Mouse (Mus musculus) mouse embryonic stem cell (cell line): ENCODE measurements around the gene Slc25a40.

Experiments used
- in situ Hi-C, 2 experiments: fragments of 300-500 bp; cut with MboI; formaldehyde crosslinking; loops; 1 replicate in 1 of 2; 3 replicates in 1 of 2; pipeline ENCODE4 v1.14.3; 2019 to 2020; ENCODE audit warnings: low sequenced_read_pairs in 2 of 2, low pct_unique_long_range_greater_than_20kb in 1 of 2, mixed read lengths in 1 of 2; ENCODE audit not compliant: unreplicated experiment in 1 of 2

The Slc25a40 gene

DNA sequence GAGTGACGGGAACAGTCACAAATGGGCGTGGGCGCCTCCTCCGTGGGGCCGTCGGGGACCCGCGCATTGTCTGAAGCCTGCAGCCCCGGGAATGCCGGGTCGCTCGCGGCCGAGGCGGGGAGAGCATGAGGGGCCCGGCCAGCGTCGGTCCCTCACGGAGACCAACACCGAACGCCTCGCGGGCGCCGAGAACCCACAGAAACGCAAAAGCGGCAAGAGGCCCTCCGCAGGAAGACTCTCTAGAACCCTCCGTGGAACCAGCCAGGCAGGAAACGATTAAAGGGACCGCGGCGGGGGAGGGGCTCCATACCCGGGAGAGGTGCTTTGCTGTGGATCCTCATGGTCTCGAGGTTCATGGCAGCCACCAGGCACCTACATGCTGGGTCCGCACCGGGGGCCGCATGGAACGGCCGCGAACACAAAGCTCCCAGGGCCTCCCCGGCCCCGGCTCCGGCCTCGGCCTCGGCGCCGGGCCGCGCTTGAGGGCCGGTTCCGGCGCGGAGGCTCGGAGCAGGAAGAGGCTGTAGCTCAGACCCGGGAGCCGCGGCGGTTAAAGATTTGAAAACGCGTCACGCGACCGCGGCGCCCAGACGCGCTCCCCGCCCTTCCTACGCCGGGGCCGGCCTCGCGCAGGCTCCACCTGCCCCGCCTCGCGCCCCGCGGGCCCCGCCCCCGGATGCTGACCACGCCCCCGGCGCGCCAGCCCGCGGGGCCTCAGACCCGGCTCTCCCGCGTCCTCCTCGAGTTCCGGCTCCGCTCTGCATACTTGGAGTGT lies at the start of gene Slc25a40, which contains the start of gene Dbf4:
TSS of gene Slc25a40 (plus strand) at position 694 of the 775 bp plus-strand sequence.
TSS of gene Dbf4 (minus strand) at position 560 of the 775 bp plus-strand sequence.
- in situ Hi-C loops, result no loop called here

GRCm38 (mm10) chr5:8373415-8373814 lies 49.2 kb upstream of the Slc25a40 start:
- in situ Hi-C loops, result no loop called here

- in situ Hi-C loops, result no loop called here
These were observed 48.2 kb upstream of the Slc25a40 start for GRCm38 (mm10) chr5:8374297-8374906.

DNA sequence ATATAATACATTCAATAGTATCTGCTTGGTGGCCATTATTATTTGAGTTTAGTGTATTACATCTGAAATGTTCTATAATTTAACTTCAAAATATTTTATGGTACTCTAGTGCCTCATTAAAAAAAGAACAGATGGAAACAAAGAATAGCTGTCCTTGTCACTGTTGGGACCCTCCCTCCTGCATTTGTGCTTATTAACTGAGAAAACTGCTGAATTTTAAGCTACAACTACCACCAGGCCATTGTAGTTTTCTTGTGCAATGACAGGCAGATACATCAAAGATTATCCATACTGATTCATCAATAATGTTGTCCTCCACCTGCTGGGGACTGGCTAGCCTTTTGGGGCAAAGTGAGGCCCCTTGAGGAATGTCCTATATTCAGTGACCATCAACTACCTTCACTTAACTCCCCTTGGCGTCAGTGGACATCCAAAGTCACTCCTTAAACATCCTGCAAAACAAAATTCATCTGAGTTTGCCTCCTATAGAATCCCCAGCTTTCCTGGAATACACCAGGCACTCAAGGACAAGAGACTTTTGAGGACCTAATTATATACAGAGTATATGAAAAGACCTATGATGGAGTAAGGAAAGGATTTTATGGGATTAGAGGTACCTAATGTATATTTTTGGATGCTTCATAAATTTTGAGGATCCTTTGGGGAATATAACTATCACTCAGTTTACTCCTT lies 28.6 kb upstream of the Slc25a40 start:
- in situ Hi-C loops, result no loop called here

DNA sequence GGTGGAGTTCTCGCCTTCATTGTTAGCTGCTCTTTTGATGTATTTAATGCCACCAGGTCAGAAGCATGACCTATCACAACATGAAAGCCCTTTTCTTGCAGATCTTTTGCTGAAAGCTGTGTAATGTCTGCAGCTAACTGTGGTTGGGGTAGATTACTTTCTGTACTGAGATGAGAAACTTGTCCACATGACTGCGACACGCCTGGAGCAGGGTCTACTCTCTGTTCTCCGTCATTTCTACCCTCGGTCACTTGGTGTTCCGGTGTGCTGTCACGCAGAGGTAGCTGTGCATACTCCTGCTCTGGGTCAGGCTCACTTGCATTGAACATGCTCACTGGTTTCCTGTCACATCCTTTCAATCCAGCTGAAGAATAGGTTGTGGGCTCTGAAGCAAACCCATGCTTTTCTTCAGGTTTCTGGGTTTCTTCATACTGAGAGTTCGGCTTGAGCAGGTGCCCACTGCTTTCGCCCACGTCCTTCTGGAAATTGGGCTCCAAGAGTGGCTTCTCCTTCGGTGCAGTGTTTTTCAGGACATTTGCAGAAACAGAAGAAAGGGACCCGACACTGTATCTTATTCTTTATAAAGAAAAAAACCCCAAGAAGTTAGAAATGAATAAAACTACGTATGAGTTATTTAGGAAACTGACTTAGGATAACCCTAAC lies 24.9 kb upstream of the Slc25a40 start:
- in situ Hi-C loops, result no loop called here

- in situ Hi-C loops, result no loop called here
These were observed 13.9 kb upstream of the Slc25a40 start for GRCm38 (mm10) chr5:8408746-8409145.

DNA sequence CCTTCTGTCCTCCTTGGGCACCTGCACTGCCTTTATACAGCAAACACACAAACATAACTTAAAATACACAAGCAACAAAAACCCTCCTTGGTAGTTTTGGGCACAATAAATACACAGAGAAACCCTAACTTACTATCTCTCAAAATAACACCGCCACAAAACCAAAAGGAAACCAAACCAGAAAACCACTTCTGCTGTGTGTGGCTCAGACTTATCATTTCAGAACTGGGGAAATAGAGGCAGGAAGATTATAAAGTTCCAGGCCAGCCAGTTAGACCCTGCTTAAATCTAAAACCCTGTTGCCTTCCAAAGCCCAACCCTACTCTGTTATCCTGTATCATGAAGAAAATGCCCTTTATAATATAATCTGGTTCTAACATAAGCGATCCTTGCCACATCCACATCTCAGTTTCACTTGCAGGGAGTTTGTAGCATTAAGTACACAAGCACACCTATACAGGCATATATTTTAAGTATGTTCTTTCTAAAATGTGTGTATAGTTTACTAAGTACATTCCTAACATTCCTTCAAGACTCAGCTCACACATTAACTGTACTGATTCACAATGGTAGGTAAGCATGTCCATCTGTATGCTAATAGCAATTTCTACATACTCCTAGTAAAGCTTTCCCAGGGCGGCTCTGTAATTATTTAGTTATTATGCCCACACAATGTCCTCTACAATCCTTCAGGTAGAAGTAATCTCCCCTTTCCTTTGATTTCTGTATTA lies 5.8 kb upstream of the Slc25a40 start:
- in situ Hi-C loops, result no loop called here

GRCm38 (mm10) chr5:8417443-8417842 lies 5.2 kb upstream of the Slc25a40 start:
- in situ Hi-C loops, result no loop called here

DNA sequence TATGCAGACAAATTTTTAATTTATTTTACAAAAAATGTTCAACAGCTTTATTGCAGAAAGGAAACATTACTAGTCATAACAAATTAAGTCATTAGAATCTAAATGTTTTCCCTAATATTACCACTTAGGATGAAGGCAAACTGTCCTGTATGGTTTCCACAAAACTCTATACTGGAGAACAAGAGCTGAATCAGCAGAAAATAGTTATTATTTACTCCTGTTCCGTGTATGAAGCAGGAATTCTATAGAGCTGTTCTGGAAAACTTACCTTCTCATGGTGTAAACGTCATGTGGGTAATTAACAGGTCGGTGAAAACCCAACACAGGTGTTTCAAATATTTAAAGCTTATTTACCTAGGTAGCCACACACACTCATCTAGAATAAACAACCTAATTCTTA lies 1.2 kb upstream of the Slc25a40 start:
- in situ Hi-C loops, result no loop called here

GRCm38 (mm10) chr5:8422932-8423928 lies 580 bp downstream of the Slc25a40 start:
- in situ Hi-C loops, result no loop called here

- in situ Hi-C loops, result no loop called here
These were observed 1.5 kb downstream of the Slc25a40 start for GRCm38 (mm10) chr5:8424116-8424515.

DNA sequence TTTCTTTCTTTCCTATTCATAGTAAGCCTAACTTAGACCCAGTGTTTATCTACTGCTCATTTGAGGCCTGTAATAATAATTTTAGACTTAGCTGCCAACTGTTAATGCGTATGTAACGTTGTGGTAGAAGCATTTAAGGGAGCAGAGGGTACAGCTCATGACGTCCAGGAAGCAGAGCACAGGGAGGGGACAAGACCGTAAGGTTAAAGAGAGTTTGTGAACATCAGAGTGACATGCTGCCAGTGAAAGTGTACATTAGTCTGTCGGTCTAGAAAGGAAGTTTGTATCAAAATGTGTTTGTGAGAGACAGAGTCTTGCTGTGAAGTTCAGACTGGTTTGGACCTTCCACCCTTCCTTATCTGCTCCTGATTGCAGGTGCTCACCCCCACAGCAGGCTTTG lies 3.2 kb downstream of the Slc25a40 start:
- in situ Hi-C loops, result no loop called here

GRCm38 (mm10) chr5:8437481-8438156 lies 15.0 kb downstream of the Slc25a40 start:
- in situ Hi-C loops, result no loop called here

DNA sequence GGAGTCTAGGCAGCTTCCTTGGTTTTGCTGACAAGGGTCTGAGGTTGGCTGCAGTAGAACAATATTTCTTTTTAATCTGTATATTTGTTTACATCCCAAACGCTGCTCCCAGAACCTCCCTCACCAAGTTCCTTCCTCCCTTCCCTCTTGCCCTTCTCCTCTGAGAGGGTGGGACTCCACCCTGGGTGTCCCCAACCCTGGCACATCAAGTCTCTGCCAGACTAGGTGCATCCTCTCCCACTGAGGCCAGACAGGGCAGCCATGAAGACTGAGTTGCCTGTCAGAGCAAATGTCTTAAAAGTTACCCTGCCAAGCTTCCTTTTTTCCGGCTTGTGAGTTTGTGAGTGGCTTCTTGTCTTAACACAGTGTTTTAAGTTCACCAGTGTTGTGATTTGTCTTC lies 16.4 kb downstream of the Slc25a40 start:
- in situ Hi-C loops, result no loop called here

GRCm38 (mm10) chr5:8455565-8455964 lies 32.9 kb downstream of the Slc25a40 start:
- in situ Hi-C loops, result no loop called here

DNA sequence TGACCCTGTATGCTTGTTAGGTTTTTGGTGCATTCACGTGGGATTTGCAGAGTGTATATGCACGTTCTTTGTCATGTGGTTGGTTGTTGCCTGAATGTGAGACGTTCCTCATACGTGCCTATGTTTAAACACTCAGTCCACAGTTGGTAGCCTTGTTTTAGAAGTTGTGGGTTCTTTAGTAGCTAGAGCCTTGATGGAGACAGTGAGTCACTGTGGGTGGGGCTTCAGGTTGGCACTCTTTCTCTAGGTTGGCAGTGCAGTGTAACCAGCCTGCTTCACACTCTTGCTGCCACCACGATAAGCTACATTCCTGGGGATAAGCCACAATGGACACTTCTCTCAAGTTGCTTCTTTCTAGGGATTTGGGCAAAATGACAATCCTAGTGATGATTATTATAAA lies 33.9 kb downstream of the Slc25a40 start:
- in situ Hi-C loops, result no loop called here
